Mouse (Mus musculus): Measurements from ENCODE around the gene Lrrtm3. TPM values are rescaled to one million over a fixed set of nuclear protein-coding genes. Genes with fewer than 3 reads are reported as not detected.

Gene Lrrtm3
- polyA plus RNA-seq, 1 experiment, result 7.6 TPM

DNA sequence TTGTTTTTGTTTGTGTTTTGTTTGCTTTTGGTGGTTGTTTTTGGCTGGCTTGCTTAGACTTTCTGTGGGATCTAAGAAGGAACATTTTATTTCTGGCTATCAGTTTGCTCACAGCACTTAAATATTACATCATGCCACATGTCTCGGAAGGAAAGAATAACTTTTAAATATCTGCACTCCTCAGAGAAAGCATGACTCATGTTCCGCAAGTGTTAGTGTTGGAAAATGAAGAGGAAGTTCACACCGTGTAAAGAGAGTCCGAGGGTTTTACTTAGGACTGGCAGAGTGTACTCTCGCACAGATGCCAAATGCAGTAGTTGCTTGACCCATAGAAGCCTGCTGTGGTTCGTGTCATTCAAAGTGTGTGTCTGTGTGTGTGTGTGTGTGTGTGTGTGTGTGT lies 40.9 kb downstream of the Lrrtm3 start:
- TF ChIP-seq POLR2A (IDR thresholded peaks at IDR 0.05; ENCODE audit: low read depth, low read length) (no peak), CTCF (IDR thresholded peaks at IDR 0.05; ENCODE audit: borderline replicate concordance, insufficient read depth, low read length) (no peak)
- no peak overlapping the region for H3K4me3 ChIP-seq (ENCODE audit: insufficient read depth, low read length)
- H3K4me1 ChIP-seq (ENCODE audit: control insufficient read depth, insufficient read depth, low read length), result no peaks in the 10 kb centered on the region
- H3K27ac ChIP-seq (ENCODE audit: insufficient read depth, low read length), result no peak overlapping the region

DNA sequence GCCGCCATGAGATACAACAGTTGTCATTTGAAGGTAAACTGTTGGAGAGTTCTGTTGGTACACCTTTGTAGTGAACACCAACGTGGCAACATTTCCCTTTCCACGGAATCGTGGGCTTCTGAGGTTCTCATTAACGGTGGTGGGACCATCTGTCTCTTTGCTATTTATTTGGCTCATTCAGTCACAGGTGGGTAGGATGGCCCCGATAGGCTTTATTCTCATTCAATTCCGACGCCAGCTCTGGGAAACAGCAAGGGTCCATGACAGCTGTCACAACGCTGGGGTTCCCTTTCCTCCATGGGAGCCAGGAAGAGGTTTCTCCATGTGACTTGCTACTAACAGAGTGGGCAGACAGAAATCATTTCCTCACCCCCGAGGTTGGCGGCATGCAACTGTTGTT lies 48.2 kb downstream of the Lrrtm3 start:
- H3K4me1 ChIP-seq (ENCODE audit: control insufficient read depth, insufficient read depth, low read length), result no peaks in the 10 kb centered on the region; the same call in 1 of the 2 replicates
- no peak overlapping the region for H3K4me3 ChIP-seq (ENCODE audit: insufficient read depth, low read length)
- TF ChIP-seq CTCF (IDR thresholded peaks at IDR 0.05; ENCODE audit: borderline replicate concordance, insufficient read depth, low read length) (no peak), POLR2A (IDR thresholded peaks at IDR 0.05; ENCODE audit: low read depth, low read length) (no peak)
- H3K27ac ChIP-seq (ENCODE audit: insufficient read depth, low read length), result no peak overlapping the region

DNA sequence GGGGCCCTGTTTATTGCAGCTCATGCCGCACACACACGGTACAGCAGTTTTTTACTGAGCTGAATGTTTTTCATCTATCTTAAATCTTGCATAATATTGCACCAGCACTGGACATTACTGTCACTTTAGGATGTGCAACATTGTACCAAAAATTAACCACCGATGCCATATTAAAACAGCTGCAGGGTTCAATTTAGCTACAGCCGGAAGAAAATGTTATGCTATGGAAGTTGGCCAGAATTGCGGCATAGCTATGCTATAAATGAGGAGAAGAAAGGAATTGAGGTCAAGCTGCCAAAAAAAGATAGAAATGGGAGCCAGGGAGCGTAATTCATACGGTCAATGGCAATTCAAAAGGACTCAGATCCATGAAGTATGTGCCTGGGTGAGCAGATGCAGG lies 48.9 kb downstream of the Lrrtm3 start:
- H3K27ac ChIP-seq (ENCODE audit: insufficient read depth, low read length), result no peak overlapping the region
- no peak overlapping the region for H3K4me3 ChIP-seq (ENCODE audit: insufficient read depth, low read length)
- TF ChIP-seq CTCF (IDR thresholded peaks at IDR 0.05; ENCODE audit: borderline replicate concordance, insufficient read depth, low read length) (no peak), POLR2A (IDR thresholded peaks at IDR 0.05; ENCODE audit: low read depth, low read length) (no peak)
- no peaks in the 10 kb centered on the region; the same call in 1 of the 2 replicates for H3K4me1 ChIP-seq (ENCODE audit: control insufficient read depth, insufficient read depth, low read length)

DNA sequence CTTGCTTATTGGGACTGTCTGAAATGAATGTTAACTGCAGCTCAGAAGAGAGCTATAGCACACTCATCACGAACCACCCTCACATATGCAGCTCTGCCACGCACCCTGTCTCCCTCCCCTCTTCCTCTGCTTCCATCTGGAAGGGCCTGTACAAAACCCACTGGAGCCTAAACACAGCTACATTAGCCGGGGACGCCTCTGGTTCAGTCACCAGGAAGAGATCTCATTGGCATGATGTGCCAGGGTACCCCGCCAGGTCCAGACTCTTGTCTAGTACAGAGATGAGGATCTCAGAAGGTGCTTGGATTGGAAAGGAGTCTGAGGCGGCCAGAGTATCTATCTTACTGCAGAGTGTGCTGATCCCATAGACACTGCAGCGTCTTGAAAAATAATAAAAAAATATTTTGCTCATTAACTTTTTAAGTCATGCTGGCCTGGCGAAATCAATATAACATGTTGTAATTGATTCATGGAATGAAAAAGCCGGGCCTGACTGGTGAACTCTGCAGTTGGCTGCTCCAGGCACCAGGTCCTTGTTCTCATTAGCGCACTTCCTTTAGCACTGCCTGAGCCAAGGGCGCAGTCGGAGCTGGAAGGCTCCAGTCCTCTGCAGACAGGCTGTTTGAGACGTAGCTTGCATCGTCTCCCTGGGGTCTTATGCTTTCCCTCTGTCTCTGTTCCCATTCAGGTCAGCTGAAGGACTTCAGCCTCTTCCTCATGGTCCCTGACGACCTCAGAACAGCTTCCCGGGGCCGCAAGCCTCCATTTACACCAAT lies 50.1 kb downstream of the Lrrtm3 start:
- H3K27ac ChIP-seq (ENCODE audit: insufficient read depth, low read length), result no peak overlapping the region
- no peaks in the 10 kb centered on the region; the same call in 1 of the 2 replicates for H3K4me1 ChIP-seq (ENCODE audit: control insufficient read depth, insufficient read depth, low read length)
- H3K4me3 ChIP-seq (ENCODE audit: insufficient read depth, low read length), result no peak overlapping the region
- no peak for TF ChIP-seq CTCF (IDR thresholded peaks at IDR 0.05; ENCODE audit: borderline replicate concordance, insufficient read depth, low read length)
- TF ChIP-seq POLR2A (IDR thresholded peaks at IDR 0.05; ENCODE audit: low read depth, low read length), result no peak

DNA sequence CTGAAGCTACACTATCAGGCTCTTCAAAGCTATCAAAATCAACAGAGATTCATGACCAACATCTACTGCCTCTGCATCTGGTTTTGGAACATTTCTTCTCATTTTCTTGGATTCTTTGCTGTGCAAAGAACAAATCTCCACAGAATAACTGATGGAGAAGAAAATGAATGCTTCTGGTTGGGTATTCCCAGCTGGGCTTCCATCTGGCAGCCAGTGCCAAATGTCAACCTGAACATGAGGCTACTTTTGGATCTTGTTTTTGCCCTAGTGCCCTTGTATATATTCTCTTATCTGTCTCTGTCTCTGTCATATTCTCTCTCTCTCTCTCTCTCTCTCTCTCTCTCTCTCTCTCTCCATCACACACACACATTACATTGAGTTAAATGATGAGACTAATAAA lies 59.2 kb downstream of the Lrrtm3 start:
- no peaks in the 10 kb centered on the region for H3K4me1 ChIP-seq (ENCODE audit: control insufficient read depth, insufficient read depth, low read length)
- no peak overlapping the region for H3K27ac ChIP-seq (ENCODE audit: insufficient read depth, low read length)
- no peak overlapping the region for H3K4me3 ChIP-seq (ENCODE audit: insufficient read depth, low read length)
- TF ChIP-seq POLR2A (IDR thresholded peaks at IDR 0.05; ENCODE audit: low read depth, low read length) (no peak), CTCF (IDR thresholded peaks at IDR 0.05; ENCODE audit: borderline replicate concordance, insufficient read depth, low read length) (no peak)

DNA sequence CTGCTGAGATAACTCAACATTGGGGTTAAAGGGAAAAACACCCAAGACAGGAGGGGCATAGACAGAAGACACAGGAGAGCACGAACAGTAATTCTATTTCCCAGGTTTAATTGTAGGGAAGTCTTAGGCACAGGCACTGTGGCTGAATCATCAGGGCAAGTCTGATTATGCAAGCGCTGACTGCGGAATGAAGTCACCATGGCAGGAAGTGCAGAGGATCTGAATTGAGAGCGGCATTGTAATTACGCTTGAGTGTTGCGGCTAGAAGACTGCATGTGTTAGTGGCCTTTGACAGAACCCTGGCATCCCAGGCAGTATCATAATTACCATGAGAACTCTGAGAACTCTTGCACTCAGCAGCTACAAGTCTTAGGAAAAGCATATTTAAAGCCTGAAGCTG lies 66.7 kb downstream of the Lrrtm3 start:
- H3K27ac ChIP-seq (ENCODE audit: insufficient read depth, low read length), result no peak overlapping the region
- H3K4me3 ChIP-seq (ENCODE audit: insufficient read depth, low read length), result no peak overlapping the region
- TF ChIP-seq POLR2A (IDR thresholded peaks at IDR 0.05; ENCODE audit: low read depth, low read length) (no peak), CTCF (IDR thresholded peaks at IDR 0.05; ENCODE audit: borderline replicate concordance, insufficient read depth, low read length) (no peak)
- peaks cover 8% of the 10 kb centered on the region for H3K4me1 ChIP-seq (ENCODE audit: control insufficient read depth, insufficient read depth, low read length)

DNA sequence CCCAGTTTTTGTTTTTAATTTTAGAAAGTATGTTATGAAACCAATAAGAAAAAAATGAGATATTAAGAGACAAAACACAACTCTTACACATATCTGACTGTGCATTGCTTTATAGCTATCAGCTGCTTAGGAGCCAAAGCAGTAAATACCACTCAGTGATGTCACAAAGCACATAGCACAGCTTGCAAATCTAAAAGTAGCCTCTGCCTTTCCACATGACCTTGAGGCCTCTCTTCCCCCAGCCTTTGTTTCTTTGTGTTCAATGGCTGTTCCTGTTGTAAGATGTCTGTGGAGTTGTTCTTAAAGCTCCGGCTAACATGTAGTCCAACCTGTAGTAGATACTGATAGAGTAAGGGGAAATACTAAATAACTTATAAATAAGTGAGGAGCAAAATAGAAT lies 69.7 kb downstream of the Lrrtm3 start:
- Histone ChIP-seq H3K4me3 (ENCODE audit: insufficient read depth, low read length) (no peak overlapping the region), H3K27ac (ENCODE audit: insufficient read depth, low read length) (no peak overlapping the region), H3K4me1 (ENCODE audit: control insufficient read depth, insufficient read depth, low read length) (peaks cover 8% of the 10 kb centered on the region)
- TF ChIP-seq CTCF (IDR thresholded peaks at IDR 0.05; ENCODE audit: borderline replicate concordance, insufficient read depth, low read length), result no peak
- TF ChIP-seq POLR2A (IDR thresholded peaks at IDR 0.05; ENCODE audit: low read depth, low read length), result no peak

DNA sequence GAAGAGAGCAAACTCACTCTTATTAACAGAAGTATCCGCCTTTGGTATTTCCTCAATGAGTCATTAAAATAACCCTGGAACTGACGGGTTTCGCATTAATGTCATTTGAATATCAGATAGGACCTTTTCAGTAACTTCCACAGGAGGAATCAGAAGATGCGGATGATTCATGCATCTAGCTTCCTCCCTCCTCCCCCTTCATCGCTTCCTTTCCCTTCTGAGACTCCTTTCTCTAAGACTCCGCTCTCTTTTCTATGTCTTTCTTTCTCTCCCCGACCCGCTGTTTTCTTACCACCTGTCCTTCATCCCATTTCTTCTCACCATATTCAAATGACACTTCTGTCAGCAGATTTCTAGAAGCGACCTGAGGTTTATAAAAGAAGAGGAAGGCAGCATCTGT lies 88.1 kb downstream of the Lrrtm3 start:
- H3K4me3 ChIP-seq (ENCODE audit: insufficient read depth, low read length), result no peak overlapping the region
- H3K27ac ChIP-seq (ENCODE audit: insufficient read depth, low read length), result no peak overlapping the region
- TF ChIP-seq CTCF (IDR thresholded peaks at IDR 0.05; ENCODE audit: borderline replicate concordance, insufficient read depth, low read length) (no peak), POLR2A (IDR thresholded peaks at IDR 0.05; ENCODE audit: low read depth, low read length) (no peak)
- H3K4me1 ChIP-seq (ENCODE audit: control insufficient read depth, insufficient read depth, low read length), result no peaks in the 10 kb centered on the region

DNA sequence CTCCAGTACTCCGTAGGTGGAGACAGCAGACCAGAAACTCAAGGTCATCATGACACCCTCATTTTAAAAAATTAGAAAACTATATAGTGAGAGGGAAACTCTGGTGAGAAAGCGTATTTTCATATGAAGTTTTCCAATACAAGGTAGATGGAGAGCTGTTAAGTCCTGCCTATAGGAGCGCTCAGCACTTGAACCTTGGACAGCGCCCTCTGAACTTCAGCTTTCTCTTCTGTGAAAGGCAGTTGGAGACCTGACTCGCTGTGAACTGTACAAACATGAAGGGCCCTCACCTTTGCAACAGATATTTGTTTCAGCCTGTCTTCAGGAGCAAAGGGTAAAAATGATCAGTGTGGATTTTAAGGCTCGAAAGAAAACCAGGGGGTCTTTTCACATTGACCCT lies 88.5 kb downstream of the Lrrtm3 start:
- no peak for TF ChIP-seq CTCF (IDR thresholded peaks at IDR 0.05; ENCODE audit: borderline replicate concordance, insufficient read depth, low read length)
- no peak for TF ChIP-seq POLR2A (IDR thresholded peaks at IDR 0.05; ENCODE audit: low read depth, low read length)

DNA sequence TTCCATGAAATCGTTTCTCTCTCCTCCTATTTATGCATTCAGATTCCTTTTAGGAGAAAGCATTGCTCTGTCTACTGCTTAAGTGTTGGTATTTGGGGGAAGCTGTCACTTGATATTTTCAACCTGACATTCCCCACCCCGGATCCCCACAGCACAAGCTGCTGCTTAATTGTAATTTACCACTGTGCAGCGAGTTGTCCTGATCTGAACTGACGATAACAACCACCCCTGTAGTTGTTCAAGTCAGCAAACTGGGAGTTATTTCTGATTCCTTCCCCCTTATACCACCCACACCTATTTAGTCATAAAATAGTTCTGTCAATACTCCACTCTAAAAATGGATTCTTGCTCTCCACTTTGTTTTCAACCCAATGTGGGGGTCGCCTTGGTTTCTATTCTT lies 95.8 kb downstream of the Lrrtm3 start:
- Histone ChIP-seq H3K4me1 (ENCODE audit: control insufficient read depth, insufficient read depth, low read length) (no peaks in the 10 kb centered on the region), H3K27ac (ENCODE audit: insufficient read depth, low read length) (no peak overlapping the region), H3K4me3 (ENCODE audit: insufficient read depth, low read length) (no peak overlapping the region)
- TF ChIP-seq CTCF (IDR thresholded peaks at IDR 0.05; ENCODE audit: borderline replicate concordance, insufficient read depth, low read length) (no peak), POLR2A (IDR thresholded peaks at IDR 0.05; ENCODE audit: low read depth, low read length) (no peak)

More for the DNA sequence above, 88.5 kb downstream of the Lrrtm3 start:
- H3K27ac ChIP-seq (ENCODE audit: insufficient read depth, low read length), result no peak overlapping the region
- H3K4me3 ChIP-seq (ENCODE audit: insufficient read depth, low read length), result no peak overlapping the region
- H3K4me1 ChIP-seq (ENCODE audit: control insufficient read depth, insufficient read depth, low read length), result no peaks in the 10 kb centered on the region

Measured in embryonic fibroblast, embryonic 13.5 days (primary cell).